Mouse (Mus musculus) cerebellum, adult 2 months (tissue): ENCODE data around the gene Tcf12. TPM values are rescaled to one million over a fixed set of nuclear protein-coding genes. Genes with fewer than 3 reads are reported as not detected.

Experiments
- DNase-seq, 2 experiments: peaks; one replicate each; pipeline ENCODE4 v3.0.0; 2021
- H3K27ac ChIP-seq: fragments of 200-500 bp; 2 replicates; pipeline ENCODE4 v1.5.1; 2012; ENCODE audit warnings: low read length, control low read depth, inconsistent platforms; ENCODE audit not compliant: insufficient read depth
- H3K27me3 ChIP-seq: fragments of 200-500 bp; 2 replicates; pipeline ENCODE4 v1.6.1; 2012; ENCODE audit warnings: inconsistent platforms, mild to moderate bottlenecking, low read length, moderate library complexity; ENCODE audit not compliant: control insufficient read depth, insufficient read depth
- H3K4me1 ChIP-seq: fragments of 200-500 bp; 2 replicates; pipeline ENCODE4 v1.6.1; 2011; ENCODE audit warnings: low read length; ENCODE audit not compliant: control insufficient read depth, insufficient read depth
- H3K4me3 ChIP-seq: fragments of 200-500 bp; replicated peaks from 2 replicates; pipeline ENCODE3; 2011; ENCODE audit warnings: mild to moderate bottlenecking, low read depth, low read length, control low read depth; ENCODE audit not compliant: insufficient read depth
- CTCF ChIP-seq: fragments of 200-500 bp; IDR thresholded peaks from 2 replicates; pipeline ENCODE4 v1.5.1; 2011; ENCODE audit warnings: low read depth, mild to moderate bottlenecking, control low read depth, low read length, moderate library complexity, borderline replicate concordance; ENCODE audit not compliant: insufficient read depth
- POLR2A ChIP-seq: fragments of 200-500 bp; IDR thresholded peaks from 2 replicates; pipeline ENCODE4 v1.6.1; 2011; ENCODE audit warnings: low read length, control low read depth, borderline replicate concordance; ENCODE audit not compliant: insufficient read depth
- WGBS: fragments of 180-500 bp; shearing (Covaris S2); methylation state at CpG from one replicate; pipeline ENCODE4 v1.1.7; 2018; 5-methylcytosine and 5-hydroxymethylcytosine counted together
- polyA plus RNA-seq: library from polyadenylated mRNA; depleted of rRNA; stranded (reverse); fragments of >200 nt; gene quantifications from 2 replicates; pipeline ENCODE4 v1.2.3, GENCODE M21; 2012

Tcf12 gene
- polyA plus RNA-seq, 1 experiment, result 53.0 TPM

DNA sequence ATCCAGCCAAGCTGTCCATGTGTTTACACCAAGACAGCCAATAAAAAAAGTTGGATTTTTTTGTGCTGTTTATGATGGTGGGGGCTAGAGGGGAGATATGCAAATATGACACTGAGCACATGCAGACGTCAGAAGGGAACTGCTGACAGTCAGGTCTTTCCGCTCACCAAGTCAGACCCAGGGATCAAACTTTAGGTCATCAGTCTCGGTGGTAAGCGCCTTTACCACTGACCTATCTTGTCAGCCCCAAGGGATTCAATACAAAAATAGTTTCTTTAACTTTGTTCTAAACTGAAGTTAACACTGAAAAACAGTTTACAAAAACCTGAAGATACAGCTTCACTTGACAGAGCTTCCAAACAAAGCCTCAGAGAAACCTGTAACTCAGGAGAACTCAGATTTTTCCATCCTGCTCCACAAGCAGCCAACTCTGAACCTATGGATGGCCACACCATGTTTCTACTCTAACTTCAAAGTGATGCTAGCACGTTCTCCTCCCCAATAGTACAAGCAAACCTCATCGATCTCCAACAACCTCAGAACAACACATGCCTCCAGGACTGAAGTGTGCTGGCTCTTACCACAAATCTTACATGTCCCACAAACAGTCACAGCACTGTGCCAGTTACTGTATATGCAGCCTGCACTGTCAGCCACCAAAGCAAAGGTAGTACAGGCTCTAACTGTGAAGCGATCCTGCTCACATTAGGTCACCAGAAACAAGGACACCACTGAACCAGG is 11.6 kb downstream of the Tcf12 start:
- H3K4me1 ChIP-seq, result no peaks in the 10 kb centered on the region
- TF ChIP-seq POLR2A, result no peak
- TF ChIP-seq CTCF, result no peak
- H3K4me3 ChIP-seq, result no peak overlapping the region
- no peak overlapping the region for H3K27ac ChIP-seq
- no peak for DNase-seq
- no peaks in the 10 kb centered on the region for H3K27me3 ChIP-seq
- 82% methylated on average over 7 of the region's 7 CpGs for WGBS

DNA sequence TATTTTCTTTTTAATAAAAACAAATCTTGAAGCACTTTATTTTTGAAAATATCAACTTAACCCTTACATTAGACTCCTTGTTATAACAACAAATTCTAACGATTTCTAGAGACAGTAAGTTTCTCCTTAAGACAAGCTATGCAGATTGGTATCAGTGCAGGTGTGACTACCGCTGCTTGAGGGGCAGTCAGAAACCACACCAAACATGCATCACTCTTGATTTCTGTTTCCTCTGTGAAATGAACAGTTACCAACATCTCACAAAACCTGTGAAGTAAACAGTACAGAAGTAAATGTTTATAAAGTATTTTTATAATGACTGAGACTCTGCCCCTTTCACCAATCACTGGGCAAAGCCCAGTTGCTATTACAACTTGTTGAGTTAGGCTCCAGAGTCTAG is 13.6 kb downstream of the Tcf12 start:
- TF ChIP-seq CTCF (no peak), POLR2A (no peak)
- H3K4me1 ChIP-seq, result peaks cover 2% of the 10 kb centered on the region
- DNase-seq, result no peak
- 94% methylated on average over 2 of the region's 2 CpGs for WGBS
- H3K27ac ChIP-seq, result no peak overlapping the region
- no peak overlapping the region for H3K4me3 ChIP-seq
- H3K27me3 ChIP-seq, result no peaks in the 10 kb centered on the region

DNA sequence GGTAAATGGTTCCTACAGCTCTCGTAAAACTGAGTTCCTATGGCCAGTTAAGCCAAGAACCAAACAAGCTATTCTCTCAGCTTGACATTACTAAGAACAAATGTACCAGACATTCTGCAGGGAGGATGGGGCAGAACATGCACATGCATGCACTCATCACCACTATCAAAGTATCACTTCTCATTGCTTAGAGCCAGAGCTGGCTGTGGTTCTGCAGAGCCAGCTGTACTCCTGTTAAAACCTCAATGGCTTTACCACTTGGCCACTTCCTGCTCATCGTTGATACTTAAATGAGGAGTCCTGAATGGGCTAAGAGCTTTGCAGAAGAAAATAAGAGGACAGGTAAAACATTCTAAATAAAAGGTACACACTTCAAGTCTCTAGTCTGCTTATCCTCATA is 14.6 kb downstream of the Tcf12 start:
- no peak for DNase-seq
- no peak overlapping the region for H3K4me3 ChIP-seq
- no peak for TF ChIP-seq CTCF
- no peak for TF ChIP-seq POLR2A
- 76% methylated on average over 2 of the region's 2 CpGs for WGBS
- H3K4me1 ChIP-seq, result peaks cover 3% of the 10 kb centered on the region
- H3K27ac ChIP-seq, result no peak overlapping the region
- no peaks in the 10 kb centered on the region for H3K27me3 ChIP-seq

DNA sequence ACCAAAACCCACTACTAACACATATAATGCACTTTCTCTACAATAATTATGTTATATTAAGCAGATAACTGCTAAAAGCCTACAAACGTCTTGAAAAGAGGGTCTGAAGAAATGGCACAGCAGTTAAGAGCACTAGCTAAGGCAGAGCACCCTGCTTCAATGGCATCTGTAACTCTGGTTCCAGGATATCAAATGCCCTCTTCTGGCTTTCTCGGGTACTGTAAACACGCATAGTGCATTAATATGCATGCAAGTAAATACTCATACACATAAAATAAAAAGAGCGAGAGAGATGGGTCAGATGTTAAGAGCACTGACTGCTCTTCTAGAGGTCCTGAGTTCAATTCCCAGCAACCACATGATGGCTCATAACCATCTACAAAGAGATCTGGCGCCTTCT is 17.0 kb downstream of the Tcf12 start:
- no peak for TF ChIP-seq POLR2A
- 0 out of 2 replicates have a peak, but pooled peaks have one; percentile 12 for TF ChIP-seq CTCF
- no peak overlapping the region for H3K4me3 ChIP-seq
- no peak overlapping the region for H3K27ac ChIP-seq
- H3K27me3 ChIP-seq, result no peaks in the 10 kb centered on the region
- no peak for DNase-seq
- H3K4me1 ChIP-seq, result peaks cover 3% of the 10 kb centered on the region
- WGBS, result 84% methylated on average over 5 of the region's 5 CpGs

DNA sequence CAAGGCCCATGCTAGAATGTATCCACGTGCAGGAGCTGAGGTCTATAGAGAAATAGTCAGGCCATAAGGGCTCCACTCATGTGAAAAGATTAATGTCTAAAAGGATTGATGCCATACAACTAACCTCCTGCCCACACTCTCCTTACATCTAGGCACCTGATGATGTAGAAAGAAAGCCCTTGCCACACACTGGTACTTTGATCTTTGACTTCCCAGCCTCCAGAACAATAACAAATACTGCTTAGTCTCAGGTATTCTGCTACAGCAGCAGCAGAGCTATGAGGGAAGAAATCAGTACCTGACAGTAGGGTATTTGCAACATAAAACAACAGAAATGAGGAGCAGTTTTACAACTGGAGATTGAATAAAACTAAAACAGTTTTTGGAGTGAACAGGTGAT is 19.5 kb downstream of the Tcf12 start:
- DNase-seq, result no peak
- 55% methylated on average over 1 of the region's 1 CpGs for WGBS
- no peak overlapping the region for H3K27ac ChIP-seq
- no peaks in the 10 kb centered on the region for H3K27me3 ChIP-seq
- TF ChIP-seq CTCF, result no peak
- no peak for TF ChIP-seq POLR2A
- peaks cover 3% of the 10 kb centered on the region for H3K4me1 ChIP-seq
- H3K4me3 ChIP-seq, result no peak overlapping the region

GRCm38 (mm10) chr9:72088893-72089611 is 22.6 kb downstream of the Tcf12 start:
- TF ChIP-seq POLR2A (no peak), CTCF (no peak)
- H3K4me1 ChIP-seq, result peaks cover 5% of the 10 kb centered on the region
- DNase-seq, result no peak
- 93% methylated on average over 3 of the region's 3 CpGs for WGBS
- no peak overlapping the region for H3K27ac ChIP-seq
- H3K4me3 ChIP-seq, result no peak overlapping the region
- H3K27me3 ChIP-seq, result no peaks in the 10 kb centered on the region

- Histone ChIP-seq H3K27ac (no peak overlapping the region; the same call in 1 of the 2 replicates), H3K4me1 (peaks cover 3% of the 10 kb centered on the region; the same call in 1 of the 2 replicates), H3K27me3 (no peaks in the 10 kb centered on the region), H3K4me3 (no peak overlapping the region)
- DNase-seq, result no peak
- no peak for TF ChIP-seq CTCF
- WGBS, result 88% methylated on average over 3 of the region's 3 CpGs
These were observed 26.7 kb downstream of the Tcf12 start for GRCm38 (mm10) chr9:72085017-72085416.

- DNase-seq, result peak in 1 of 2 experiments; percentile 49
- Histone ChIP-seq H3K4me1 (peaks cover 3% of the 10 kb centered on the region; the same call in 1 of the 2 replicates), H3K4me3 (no peak overlapping the region), H3K27ac (no peak overlapping the region; the same call in 1 of the 2 replicates), H3K27me3 (no peaks in the 10 kb centered on the region)
- TF ChIP-seq POLR2A (no peak), CTCF (no peak)
These were observed 27.5 kb downstream of the Tcf12 start for GRCm38 (mm10) chr9:72084131-72084530.
